Mouse (Mus musculus): ENCODE data around the gene Radil. TPM values are rescaled to one million over a fixed set of nuclear protein-coding genes. Genes with fewer than 3 reads are reported as not detected.

The Radil gene
- polyA plus RNA-seq, 1 experiment from 2014 or later: 17.6 TPM

DNA sequence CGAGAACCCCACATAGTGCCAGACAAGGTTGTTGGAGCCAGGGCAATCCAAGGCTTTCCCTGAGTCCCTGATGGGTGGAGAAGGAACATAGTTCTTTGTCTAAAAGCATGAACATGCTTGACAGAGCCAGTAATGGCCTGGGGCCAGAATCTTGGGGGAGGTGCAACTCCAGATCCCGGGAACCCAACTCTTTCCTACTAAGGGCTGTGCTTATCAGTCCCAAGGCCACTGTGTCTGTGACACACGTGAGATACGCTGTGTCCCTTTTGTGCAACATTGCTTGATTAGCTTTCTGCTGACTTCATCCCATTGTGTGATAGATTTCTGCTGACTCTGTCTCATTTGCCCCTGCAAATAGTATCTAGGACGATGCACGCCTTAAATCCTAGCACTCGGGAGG is 25.9 kb upstream of the Radil start:
- H3K9ac ChIP-seq (replicated peaks; ENCODE audit: low read depth, low read length): no peak overlapping the region
- H3K36me3 ChIP-seq (ENCODE audit: control insufficient read depth, insufficient read depth): peaks cover 17% of the 10 kb centered on the region
- no peaks in the 10 kb centered on the region for H3K27me3 ChIP-seq (replicated peaks; ENCODE audit: control insufficient read depth, insufficient read depth, low read length)
- H3K27ac ChIP-seq (ENCODE audit: low read length): peak overlapping the region; percentile 47
- H3K9me3 ChIP-seq (ENCODE audit: control insufficient read depth, low read length): peaks cover 5% of the 10 kb centered on the region; the same call in 1 of the 2 replicates
- no peak overlapping the region for H3K4me3 ChIP-seq (replicated peaks; ENCODE audit: low read length)
- no peak for ATAC-seq
- H3K4me1 ChIP-seq (replicated peaks; ENCODE audit: control insufficient read depth, insufficient read depth, low read length): peaks cover 14% of the 10 kb centered on the region
- 72% methylated on average over 7 of the region's 7 CpGs for WGBS
- H3K4me2 ChIP-seq (ENCODE audit: low read length): no peak overlapping the region

DNA sequence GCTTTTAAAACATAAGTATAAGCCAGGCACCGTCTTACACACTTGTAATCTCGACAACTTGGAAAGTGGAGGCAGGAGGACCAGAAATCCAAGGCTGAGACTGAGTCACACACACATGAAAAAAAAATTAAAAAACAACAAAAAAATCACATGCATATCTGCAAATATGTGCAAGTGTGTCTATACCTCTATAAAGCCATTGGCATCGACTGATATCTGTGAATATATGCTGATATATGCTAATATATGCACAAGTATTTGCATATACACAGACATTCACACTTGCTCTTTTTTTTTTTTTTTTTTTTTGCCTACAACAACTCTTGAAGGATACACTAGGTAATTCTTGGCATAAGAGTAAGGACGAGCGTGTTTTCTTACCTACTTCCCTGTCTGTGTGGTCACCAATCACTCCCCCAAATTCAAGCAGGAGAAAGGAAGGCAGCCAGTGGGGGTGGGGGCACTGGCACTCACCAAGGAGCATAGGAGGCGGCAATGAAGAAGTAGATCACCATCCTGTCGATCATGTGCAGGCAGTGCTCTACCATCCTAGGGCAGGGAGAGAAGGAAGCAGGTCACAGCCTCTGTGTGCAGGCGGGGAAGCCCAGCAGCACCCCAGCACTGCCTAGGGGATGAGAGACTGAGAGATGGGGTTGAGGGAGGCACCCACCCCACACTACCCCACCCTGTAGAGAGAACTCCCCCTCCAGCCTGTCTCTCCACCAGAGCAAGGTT is 23.6 kb upstream of the Radil start:
- WGBS: 54% methylated on average over 8 of the region's 8 CpGs
- Histone ChIP-seq H3K27ac (ENCODE audit: low read length) (peak overlapping the region; percentile 66), H3K36me3 (ENCODE audit: control insufficient read depth, insufficient read depth) (peaks cover 17% of the 10 kb centered on the region), H3K4me1 (replicated peaks; ENCODE audit: control insufficient read depth, insufficient read depth, low read length) (peaks cover 12% of the 10 kb centered on the region), H3K9me3 (ENCODE audit: control insufficient read depth, low read length) (peaks cover 5% of the 10 kb centered on the region; the same call in 1 of the 2 replicates), H3K4me3 (replicated peaks; ENCODE audit: low read length) (no peak overlapping the region), H3K4me2 (ENCODE audit: low read length) (no peak overlapping the region), H3K27me3 (replicated peaks; ENCODE audit: control insufficient read depth, insufficient read depth, low read length) (no peaks in the 10 kb centered on the region), H3K9ac (replicated peaks; ENCODE audit: low read depth, low read length) (no peak overlapping the region)
- peak; percentile 63 for ATAC-seq

DNA sequence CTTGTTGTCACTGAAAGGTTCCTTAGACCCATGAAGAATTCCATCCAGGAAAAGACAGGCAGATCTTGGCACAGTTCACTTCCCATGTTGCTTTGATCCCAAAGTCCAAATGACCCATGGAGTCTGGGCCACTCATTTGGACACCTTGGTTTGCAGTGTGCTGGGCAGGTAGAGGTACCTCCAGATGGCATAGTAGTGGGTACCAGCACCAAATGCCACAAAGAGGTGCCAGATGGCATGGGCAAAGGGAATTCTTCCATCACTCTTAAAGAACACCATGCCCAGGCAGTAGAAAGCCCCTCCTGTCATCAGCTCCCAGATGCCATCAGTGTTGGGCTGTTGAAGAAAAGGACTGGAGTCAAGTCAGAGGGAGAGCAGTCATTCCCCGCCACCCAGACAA is 13.7 kb upstream of the Radil start:
- ATAC-seq: no peak
- H3K9me3 ChIP-seq (ENCODE audit: control insufficient read depth, low read length): peaks cover 6% of the 10 kb centered on the region
- H3K36me3 ChIP-seq (ENCODE audit: control insufficient read depth, insufficient read depth): peaks cover 41% of the 10 kb centered on the region
- H3K27me3 ChIP-seq (replicated peaks; ENCODE audit: control insufficient read depth, insufficient read depth, low read length): no peaks in the 10 kb centered on the region
- H3K27ac ChIP-seq (ENCODE audit: low read length): no peak overlapping the region
- 96% methylated on average over 1 of the region's 1 CpGs for WGBS
- H3K9ac ChIP-seq (replicated peaks; ENCODE audit: low read depth, low read length): no peak overlapping the region
- no peaks in the 10 kb centered on the region for H3K4me1 ChIP-seq (replicated peaks; ENCODE audit: control insufficient read depth, insufficient read depth, low read length)
- H3K4me2 ChIP-seq (ENCODE audit: low read length): no peak overlapping the region
- no peak overlapping the region for H3K4me3 ChIP-seq (replicated peaks; ENCODE audit: low read length)

DNA sequence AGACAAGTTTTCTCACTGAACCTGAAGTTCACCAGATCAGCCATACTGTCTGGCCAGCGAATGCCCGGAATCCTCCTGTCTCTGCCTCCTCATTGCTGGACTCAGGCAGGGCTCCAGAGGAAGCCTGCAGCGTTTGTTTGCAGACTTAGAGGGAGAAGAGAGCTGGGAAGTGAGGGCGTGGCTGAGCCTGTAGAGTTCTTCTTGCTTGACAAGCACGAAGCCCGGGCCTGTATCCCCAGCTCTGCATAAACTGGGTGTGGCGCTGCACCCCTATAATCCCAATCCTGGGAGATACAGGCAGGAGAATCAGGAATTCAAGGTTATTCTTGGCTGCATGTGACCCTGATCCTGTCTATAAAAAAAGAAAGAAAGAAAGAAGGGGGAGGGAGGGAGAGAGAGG is 9.4 kb upstream of the Radil start:
- H3K27me3 ChIP-seq (replicated peaks; ENCODE audit: control insufficient read depth, insufficient read depth, low read length): no peaks in the 10 kb centered on the region
- 57% methylated on average over 7 of the region's 7 CpGs for WGBS
- H3K4me3 ChIP-seq (replicated peaks; ENCODE audit: low read length): no peak overlapping the region
- no peak overlapping the region for H3K4me2 ChIP-seq (ENCODE audit: low read length)
- no peak overlapping the region for H3K9ac ChIP-seq (replicated peaks; ENCODE audit: low read depth, low read length)
- no peak for ATAC-seq
- H3K4me1 ChIP-seq (replicated peaks; ENCODE audit: control insufficient read depth, insufficient read depth, low read length): no peaks in the 10 kb centered on the region
- no peaks in the 10 kb centered on the region for H3K9me3 ChIP-seq (ENCODE audit: control insufficient read depth, low read length)
- peaks cover 14% of the 10 kb centered on the region for H3K36me3 ChIP-seq (ENCODE audit: control insufficient read depth, insufficient read depth)
- H3K27ac ChIP-seq (ENCODE audit: low read length): no peak overlapping the region

DNA sequence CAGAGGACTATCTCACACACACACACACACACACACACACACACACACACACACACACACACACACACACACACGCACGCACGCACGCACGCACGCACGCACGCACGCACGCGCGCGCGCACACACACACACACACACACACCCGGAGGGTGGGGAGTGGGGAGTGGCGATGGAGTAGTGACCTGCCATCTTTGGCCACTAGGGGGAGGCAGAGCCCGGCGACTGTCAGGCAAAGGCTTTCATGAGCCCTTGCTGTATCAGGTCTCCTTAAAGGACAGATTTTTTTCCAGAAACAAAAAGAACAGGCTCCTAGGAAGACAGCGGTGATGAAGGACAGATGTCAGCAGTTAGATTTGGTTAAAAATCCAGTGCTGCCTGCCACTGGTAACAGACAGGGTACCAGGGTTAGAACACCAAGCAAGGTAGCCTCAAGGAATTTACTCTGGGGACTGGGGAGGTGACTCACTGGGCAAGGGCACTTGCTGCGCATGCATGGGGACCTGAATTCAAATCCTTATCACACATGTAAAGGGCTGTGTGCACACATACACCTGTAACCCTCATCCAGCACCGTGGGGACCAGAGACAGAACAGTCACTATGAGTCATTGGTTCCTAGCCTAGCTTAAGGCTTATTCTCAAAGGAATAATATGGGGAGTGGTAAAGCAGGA is 6.6 kb upstream of the Radil start:
- Histone ChIP-seq H3K9ac (replicated peaks; ENCODE audit: low read depth, low read length) (no peak overlapping the region), H3K27ac (ENCODE audit: low read length) (no peak overlapping the region), H3K4me1 (replicated peaks; ENCODE audit: control insufficient read depth, insufficient read depth, low read length) (no peaks in the 10 kb centered on the region), H3K4me2 (ENCODE audit: low read length) (no peak overlapping the region), H3K4me3 (replicated peaks; ENCODE audit: low read length) (no peak overlapping the region), H3K9me3 (ENCODE audit: control insufficient read depth, low read length) (no peaks in the 10 kb centered on the region), H3K36me3 (ENCODE audit: control insufficient read depth, insufficient read depth) (no peaks in the 10 kb centered on the region), H3K27me3 (replicated peaks; ENCODE audit: control insufficient read depth, insufficient read depth, low read length) (no peaks in the 10 kb centered on the region)
- WGBS: 24% methylated on average over 12 of the region's 21 CpGs
- peak; percentile 86 for ATAC-seq

DNA sequence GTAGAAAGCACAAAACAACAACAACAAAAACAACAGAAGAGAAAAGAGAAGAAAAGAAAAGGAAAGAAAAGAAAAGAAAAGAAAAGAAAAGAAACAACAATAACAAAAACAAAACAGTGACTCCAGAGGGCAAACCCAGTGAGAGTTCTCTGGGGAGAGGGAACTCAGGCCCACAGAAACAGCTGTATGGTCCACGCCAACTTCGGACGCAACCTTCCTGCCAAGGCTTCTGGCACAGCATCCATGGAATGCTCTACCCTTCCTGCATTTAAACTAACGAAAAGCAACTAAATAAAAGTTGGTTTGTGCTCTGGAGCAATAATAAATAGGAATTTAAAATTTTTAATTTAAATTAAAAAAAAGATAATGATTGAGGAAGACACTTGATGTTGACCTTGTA is 5.8 kb upstream of the Radil start:
- Histone ChIP-seq H3K27me3 (replicated peaks; ENCODE audit: control insufficient read depth, insufficient read depth, low read length) (no peaks in the 10 kb centered on the region), H3K4me1 (replicated peaks; ENCODE audit: control insufficient read depth, insufficient read depth, low read length) (no peaks in the 10 kb centered on the region), H3K36me3 (ENCODE audit: control insufficient read depth, insufficient read depth) (no peaks in the 10 kb centered on the region), H3K27ac (ENCODE audit: low read length) (no peak overlapping the region), H3K9me3 (ENCODE audit: control insufficient read depth, low read length) (no peaks in the 10 kb centered on the region), H3K4me3 (replicated peaks; ENCODE audit: low read length) (no peak overlapping the region), H3K9ac (replicated peaks; ENCODE audit: low read depth, low read length) (no peak overlapping the region), H3K4me2 (ENCODE audit: low read length) (no peak overlapping the region)
- no peak for ATAC-seq
- 91% methylated on average over 4 of the region's 4 CpGs for WGBS

DNA sequence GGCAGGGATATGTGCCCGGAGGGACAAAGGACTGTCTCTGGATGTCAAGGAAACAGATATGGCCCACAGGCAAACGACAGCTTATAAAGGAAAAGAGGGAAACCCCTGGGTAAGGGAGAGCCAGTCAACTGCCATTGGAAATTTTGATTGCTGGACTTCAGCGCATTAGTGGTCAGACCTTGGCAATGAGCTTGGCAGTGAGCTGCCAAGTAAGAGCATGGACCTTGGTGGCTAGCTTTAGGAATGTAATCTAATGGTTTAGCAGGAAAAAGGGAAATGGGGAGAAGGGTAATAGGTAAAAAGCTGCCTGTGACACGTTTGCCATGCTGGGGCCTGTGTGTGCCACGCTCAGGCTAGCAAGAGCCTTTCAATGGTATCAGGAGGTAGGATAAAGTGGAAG is 5.0 kb upstream of the Radil start:
- Histone ChIP-seq H3K27me3 (replicated peaks; ENCODE audit: control insufficient read depth, insufficient read depth, low read length) (0 out of 2 replicates have a peak, but pooled peaks cover 3% of the 10 kb centered on the region), H3K4me1 (replicated peaks; ENCODE audit: control insufficient read depth, insufficient read depth, low read length) (peaks cover 3% of the 10 kb centered on the region), H3K4me2 (ENCODE audit: low read length) (no peak overlapping the region), H3K9ac (replicated peaks; ENCODE audit: low read depth, low read length) (no peak overlapping the region), H3K27ac (ENCODE audit: low read length) (no peak overlapping the region), H3K36me3 (ENCODE audit: control insufficient read depth, insufficient read depth) (no peaks in the 10 kb centered on the region), H3K9me3 (ENCODE audit: control insufficient read depth, low read length) (no peaks in the 10 kb centered on the region), H3K4me3 (replicated peaks; ENCODE audit: low read length) (no peak overlapping the region)
- no peak for ATAC-seq
- WGBS: 84% methylated on average over 5 of the region's 5 CpGs

DNA sequence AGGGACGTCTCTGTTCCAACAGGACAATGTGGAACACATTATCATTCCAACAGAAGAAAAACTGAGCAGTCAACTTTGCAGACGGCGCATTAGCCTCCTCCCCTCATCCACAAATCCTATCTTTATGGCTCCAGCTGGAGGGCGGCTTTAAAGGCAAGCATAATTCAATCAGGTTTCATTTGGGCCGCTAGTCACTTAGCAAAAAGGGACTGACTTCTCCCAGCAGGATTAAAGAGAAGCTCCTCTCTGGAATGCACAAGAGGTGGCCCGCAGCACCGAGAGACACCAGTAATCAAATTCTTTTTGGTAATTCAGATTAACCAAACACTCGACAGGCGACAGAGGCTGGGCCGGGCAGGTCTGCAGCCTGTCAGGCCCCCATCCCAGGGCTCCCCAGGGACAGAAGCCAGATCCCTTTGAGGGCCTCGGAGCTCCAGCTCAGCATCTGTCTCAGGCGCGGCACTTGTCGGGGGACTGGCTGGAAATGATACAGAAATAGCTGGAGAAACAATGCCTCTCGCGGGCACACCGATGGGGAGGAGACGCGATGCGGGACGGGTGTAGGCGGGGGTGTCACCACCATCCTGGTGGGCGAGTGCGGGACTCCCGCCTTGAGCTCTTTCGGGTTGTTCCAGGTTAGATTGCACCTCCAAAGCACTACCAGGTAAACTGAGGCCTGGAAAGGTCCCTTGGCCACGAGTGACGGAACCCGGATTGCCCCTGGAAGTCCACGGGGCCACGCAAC is 765 bp downstream of the Radil start:
- Histone ChIP-seq H3K4me2 (ENCODE audit: low read length) (peak overlapping the region; percentile 94), H3K4me1 (replicated peaks; ENCODE audit: control insufficient read depth, insufficient read depth, low read length) (peaks cover 13% of the 10 kb centered on the region), H3K4me3 (replicated peaks; ENCODE audit: low read length) (peak overlapping the region; percentile 68), H3K36me3 (ENCODE audit: control insufficient read depth, insufficient read depth) (no peaks in the 10 kb centered on the region), H3K9me3 (ENCODE audit: control insufficient read depth, low read length) (no peaks in the 10 kb centered on the region), H3K9ac (replicated peaks; ENCODE audit: low read depth, low read length) (peak overlapping the region; percentile 69), H3K27me3 (replicated peaks; ENCODE audit: control insufficient read depth, insufficient read depth, low read length) (0 out of 2 replicates have a peak, but pooled peaks cover 3% of the 10 kb centered on the region), H3K27ac (ENCODE audit: low read length) (peak overlapping the region; percentile 10; the same call in 1 of the 2 replicates)
- 2% methylated on average over 31 of the region's 31 CpGs for WGBS
- ATAC-seq: peak; percentile 27

DNA sequence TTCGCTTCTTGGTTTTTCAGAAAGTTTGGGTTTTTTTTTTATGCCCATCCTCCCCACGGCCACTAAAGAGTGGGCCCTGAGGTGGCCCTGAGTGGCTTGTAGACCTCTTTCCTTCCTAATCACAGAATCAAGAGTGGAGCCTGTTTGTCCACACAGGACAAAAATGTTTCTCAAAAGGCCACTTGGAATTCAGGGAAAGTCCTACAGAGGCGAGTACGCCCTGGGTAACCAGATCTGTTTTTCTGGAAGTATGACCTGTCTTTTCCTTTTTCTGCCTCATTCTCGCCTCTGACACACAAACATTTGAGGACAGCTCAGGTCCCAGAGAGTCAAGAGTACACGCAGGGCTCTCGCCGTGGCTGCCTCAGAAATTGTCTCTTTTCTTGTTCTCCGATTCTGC is 1.5 kb downstream of the Radil start:
- Histone ChIP-seq H3K9me3 (ENCODE audit: control insufficient read depth, low read length) (no peaks in the 10 kb centered on the region), H3K27me3 (replicated peaks; ENCODE audit: control insufficient read depth, insufficient read depth, low read length) (0 out of 2 replicates have a peak, but pooled peaks cover 3% of the 10 kb centered on the region), H3K27ac (ENCODE audit: low read length) (no peak overlapping the region), H3K9ac (replicated peaks; ENCODE audit: low read depth, low read length) (no peak overlapping the region), H3K4me3 (replicated peaks; ENCODE audit: low read length) (no peak overlapping the region; the same call in 1 of the 2 replicates), H3K36me3 (ENCODE audit: control insufficient read depth, insufficient read depth) (no peaks in the 10 kb centered on the region), H3K4me2 (ENCODE audit: low read length) (peak overlapping the region; percentile 94; the same call in 1 of the 2 replicates), H3K4me1 (replicated peaks; ENCODE audit: control insufficient read depth, insufficient read depth, low read length) (peaks cover 13% of the 10 kb centered on the region)
- 61% methylated on average over 9 of the region's 9 CpGs for whole genome bisulfite sequencing
- no peak for ATAC-seq

Data from forebrain, embryonic 16.5 days (tissue).